Mouse (Mus musculus): Measurements from ENCODE around the gene Vmn1r204. TPM values are rescaled to one million over a fixed set of nuclear protein-coding genes. Genes with fewer than 3 reads are reported as not detected.

The Vmn1r204 gene
- total RNA-seq (2023), result not detected

GRCm38 (mm10) chr13:22552898-22553297 lies at the start of gene Vmn1r204:
Vmn1r204 (plus strand) TSS chr13:22553198.

DNA sequence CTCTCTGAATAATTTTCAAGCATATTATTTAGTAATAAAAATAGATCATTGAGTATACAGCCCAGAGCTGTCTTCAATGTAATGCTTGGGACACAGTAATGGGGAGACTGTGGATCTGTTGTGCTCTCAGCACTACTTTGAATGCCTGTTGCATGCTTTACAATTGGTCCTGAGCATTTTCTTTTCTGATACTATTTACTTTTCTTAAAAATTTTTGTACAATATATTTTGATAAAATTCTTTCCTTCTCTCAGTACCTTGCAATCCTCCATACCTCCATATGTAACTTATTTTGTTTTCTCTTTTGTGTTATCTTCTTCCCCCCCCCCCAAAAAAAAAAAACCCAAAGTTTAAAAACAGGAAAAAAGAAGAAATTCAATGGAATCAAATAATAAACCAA lies 47.7 kb upstream of the Vmn1r204 start, which contains the start of gene Vmn1r202:
TSS of gene Vmn1r202 (minus strand) at position 101 of the 400 bp plus-strand sequence.

DNA sequence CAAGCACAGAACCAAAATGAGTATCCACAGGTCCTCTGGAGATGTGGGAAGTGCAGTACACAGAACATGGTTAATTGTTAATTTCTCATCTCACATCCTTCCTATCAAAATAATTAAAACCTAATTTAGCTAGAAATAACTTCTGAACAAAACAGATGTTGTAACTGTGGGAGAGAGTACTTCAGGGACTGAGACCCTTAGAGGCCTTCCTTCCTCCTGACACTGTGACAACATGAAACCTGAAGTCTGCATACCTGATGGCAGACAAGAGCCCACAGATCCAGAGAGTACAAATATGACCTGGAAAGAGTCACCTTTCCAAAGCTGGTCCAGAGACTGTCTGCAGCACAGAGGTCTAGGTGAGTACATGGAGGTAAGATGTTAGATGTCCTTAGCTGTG lies 35.2 kb upstream of the Vmn1r204 start, which contains the start of gene Vmn1r203:
TSS of gene Vmn1r203 (plus strand) at position 301 of the 400 bp plus-strand sequence.

DNA sequence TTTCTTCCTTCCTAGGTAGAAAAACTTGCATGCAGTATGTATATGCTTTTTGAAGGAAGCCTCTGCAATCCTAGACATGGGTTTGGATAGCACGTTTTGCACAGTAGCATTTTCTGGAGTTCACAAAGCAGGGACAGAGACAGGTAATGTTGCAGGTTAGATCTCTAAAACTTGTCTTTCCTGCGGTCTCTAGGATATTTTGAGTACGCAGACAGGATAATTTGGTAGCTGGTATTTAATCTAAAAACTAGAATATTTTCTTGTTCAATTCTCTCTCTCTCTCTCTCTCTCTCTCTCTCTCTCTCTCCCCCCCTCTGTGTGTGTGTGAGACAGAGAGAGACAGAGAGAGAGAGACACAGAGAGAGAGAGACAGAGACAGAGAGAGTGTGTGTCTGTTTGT lies 39.9 kb downstream of the Vmn1r204 start, which contains the start of gene Vmn1r205:
TSS of gene Vmn1r205 (minus strand) at position 101 of the 400 bp plus-strand sequence.

Other genes starting within 250 kb of the Vmn1r204 start
- not detected for gene Vmn1r197, start 228.6 kb upstream of the Vmn1r204 start, total RNA-seq (2023)
- not detected for gene Vmn1r198, start 202.8 kb upstream of the Vmn1r204 start, total RNA-seq (2023)
- not detected for gene Vmn1r199, start 173.4 kb upstream of the Vmn1r204 start, total RNA-seq (2023)
- not detected for gene Vmn1r200, start 162.8 kb upstream of the Vmn1r204 start, total RNA-seq (2023)
- not detected for gene Vmn1r201, start 81.3 kb upstream of the Vmn1r204 start, total RNA-seq (2023)
- not detected for gene Vmn1r202, start 47.8 kb upstream of the Vmn1r204 start, total RNA-seq (2023)
- gene Vmn1r203, start 35.1 kb upstream of the Vmn1r204 start, total RNA-seq (2023), result not detected
- not detected for gene Vmn1r205, start 39.8 kb downstream of the Vmn1r204 start, total RNA-seq (2023)
- gene Vmn1r206, start 71.1 kb downstream of the Vmn1r204 start, total RNA-seq (2023), result not detected
- under 1 TPM in 1 of 2 experiments, not detected in 1; 0.07 TPM for gene Vmn1r207-ps, start 176.4 kb downstream of the Vmn1r204 start, total RNA-seq (2023)
- not detected for gene Vmn1r208, start 224.2 kb downstream of the Vmn1r204 start, total RNA-seq (2023)